Mouse (Mus musculus) forebrain, embryonic 11.5 days (tissue): ENCODE data around the gene B3gnt8. TPM values are rescaled to one million over a fixed set of nuclear protein-coding genes. Genes with fewer than 3 reads are reported as not detected.
"Not testable (repeated sequence)": the region's sequence is repeated elsewhere in the genome, so short reads cannot be mapped to it uniquely, and the experiment has no call there.

Experiments
- ATAC-seq: fragments of 200-750 bp; cut with Nextera tagmentation; replicated peaks from 2 replicates; pipeline ENCODE4 v1.8.0; 2017; ENCODE audit warnings: moderate TSS enrichment; ENCODE audit not compliant: low FRiP score
- DNase-seq: peaks from one replicate; pipeline ENCODE4 v3.0.0-alpha.2; 2017; ENCODE audit warnings: low spot score
- H3K27ac ChIP-seq: fragments of 300-500 bp; sonication (generic); 2 replicates; pipeline ENCODE4 v1.5.1; 2014; ENCODE audit warnings: low read depth, low read length
- H3K27me3 ChIP-seq: fragments of 300-500 bp; sonication (generic); 2 replicates; pipeline ENCODE4 v1.6.1; 2014; ENCODE audit warnings: mild to moderate bottlenecking, low read length, mixed read lengths; ENCODE audit not compliant: control insufficient read depth, insufficient read depth
- H3K36me3 ChIP-seq: fragments of 300-500 bp; sonication (generic); 2 replicates; pipeline ENCODE4 v1.6.1; 2014; ENCODE audit warnings: mild to moderate bottlenecking, low read length, moderate library complexity, mixed read lengths; ENCODE audit not compliant: control insufficient read depth, insufficient read depth
- H3K4me1 ChIP-seq: fragments of 300-500 bp; sonication (generic); replicated peaks from 2 replicates; pipeline ENCODE4 v1.6.1; 2014; ENCODE audit warnings: low read length, mixed read lengths; ENCODE audit not compliant: control insufficient read depth, insufficient read depth
- H3K4me2 ChIP-seq: fragments of 300-500 bp; sonication (generic); 2 replicates; pipeline ENCODE4 v1.6.1; 2014; ENCODE audit warnings: low read depth, mild to moderate bottlenecking, low read length, moderate library complexity, mixed read lengths; ENCODE audit not compliant: severe bottlenecking
- H3K4me3 ChIP-seq: fragments of 300-500 bp; sonication (generic); 2 replicates; pipeline ENCODE4 v1.5.1; 2014; ENCODE audit warnings: low read depth, low read length
- H3K9ac ChIP-seq: fragments of 300-500 bp; sonication (generic); 2 replicates; pipeline ENCODE4 v1.6.1; 2014; ENCODE audit warnings: low read length
- H3K9me3 ChIP-seq: fragments of 300-500 bp; sonication (generic); 2 replicates; pipeline ENCODE4 v1.6.1; 2016; ENCODE audit warnings: low read length, mixed read lengths; ENCODE audit not compliant: control insufficient read depth
- WGBS: fragments of 180-500 bp; shearing (Covaris S2); extraction: QIAGEN DNeasy Blood & Tissue Kit; methylation state at CpG from one replicate; pipeline ENCODE4 v1.1.7; 2014; 5-methylcytosine and 5-hydroxymethylcytosine counted together
- polyA plus RNA-seq: library from polyadenylated mRNA; unstranded; fragments of >200 nt; fragmentation: Nextera tagmentation; extraction: Ambion mirVana; gene quantifications from 2 replicates; pipeline ENCODE4 v1.2.1, GENCODE M21; 2014

Gene B3gnt8
- polyA plus RNA-seq, result 0.29 and 0.99 TPM in 2 replicates

- ATAC-seq (no peak), DNase-seq (no peak)
- Histone ChIP-seq H3K4me3 (peak within 1 kb of the TSS; percentile 24), H3K9ac (peak within 1 kb of the TSS; percentile 30), H3K27ac (no peak within 1 kb of the TSS), H3K4me2 (peak within 1 kb of the TSS; percentile 57), H3K36me3 (no peaks in the 10 kb centered on the region), H3K9me3 (no peaks in the 10 kb centered on the region), H3K27me3 (0 out of 2 replicates have a peak, but pooled peaks cover 3% of the 10 kb centered on the region), H3K4me1 (peaks cover 7% of the 10 kb centered on the region; the same call in 1 of the 2 replicates)
- WGBS, result 24% methylated on average over 24 of the region's 29 CpGs
These were observed at the start of gene B3gnt8 for GRCm38 (mm10) chr7:25626509-25627430. Gene B3gnt8 (plus strand): TSS chr7:25626654.

- H3K9me3 ChIP-seq, H3K4me1 ChIP-seq, H3K4me2 ChIP-seq, ATAC-seq, H3K27me3 ChIP-seq, DNase-seq, H3K27ac ChIP-seq, H3K9ac ChIP-seq, H3K36me3 ChIP-seq, H3K4me3 ChIP-seq: not testable (repeated sequence)
- WGBS, result 78% methylated on average over 13 of the region's 14 CpGs
These were observed 49.5 kb upstream of the B3gnt8 start for GRCm38 (mm10) chr7:25576793-25577437.

GRCm38 (mm10) chr7:25579441-25579840 is 47.0 kb upstream of the B3gnt8 start:
- no peak overlapping the region for H3K9ac ChIP-seq
- H3K4me3 ChIP-seq, result no peak overlapping the region
- H3K9me3 ChIP-seq, result no peaks in the 10 kb centered on the region; the same call in 1 of the 2 replicates
- H3K4me2 ChIP-seq, result no peak overlapping the region
- DNase-seq, result no peak
- WGBS, result 87% methylated on average over 10 of the region's 10 CpGs
- no peak for ATAC-seq
- no peaks in the 10 kb centered on the region for H3K4me1 ChIP-seq
- H3K36me3 ChIP-seq, result no peaks in the 10 kb centered on the region
- H3K27me3 ChIP-seq, result no peaks in the 10 kb centered on the region
- no peak overlapping the region for H3K27ac ChIP-seq

DNA sequence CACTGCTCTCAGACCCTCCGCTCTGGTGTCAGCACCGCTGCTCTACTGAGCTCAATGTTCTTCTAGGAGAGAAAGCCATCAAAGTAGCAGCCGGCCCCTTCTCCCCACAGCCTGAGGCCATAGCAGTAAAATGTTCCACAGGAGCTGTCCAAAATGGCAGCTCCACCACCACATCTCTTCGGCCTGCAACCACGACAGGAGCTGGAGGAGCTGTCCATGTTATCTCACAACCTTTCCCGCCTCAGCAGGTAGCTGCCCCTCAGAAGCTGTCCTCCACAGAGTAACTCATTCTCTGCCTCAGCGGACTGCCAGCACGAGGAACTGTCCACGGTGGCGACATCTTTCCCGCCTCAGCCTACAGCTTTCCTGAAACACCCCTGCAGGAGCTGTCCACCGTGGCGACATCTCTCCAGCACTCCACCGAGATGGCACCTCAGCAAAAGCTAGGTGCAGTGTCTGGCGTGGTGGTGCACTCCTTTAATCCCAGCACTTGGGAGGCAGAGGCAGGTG is 44.1 kb upstream of the B3gnt8 start:
- Histone ChIP-seq H3K36me3 (no peaks in the 10 kb centered on the region), H3K9ac (no peak overlapping the region), H3K27ac (no peak overlapping the region), H3K4me3 (no peak overlapping the region), H3K9me3 (no peaks in the 10 kb centered on the region; the same call in 1 of the 2 replicates), H3K27me3 (no peaks in the 10 kb centered on the region), H3K4me1 (no peaks in the 10 kb centered on the region), H3K4me2 (no peak overlapping the region)
- 89% methylated on average over 15 of the region's 15 CpGs for WGBS
- ATAC-seq, result no peak
- DNase-seq, result no peak

DNA sequence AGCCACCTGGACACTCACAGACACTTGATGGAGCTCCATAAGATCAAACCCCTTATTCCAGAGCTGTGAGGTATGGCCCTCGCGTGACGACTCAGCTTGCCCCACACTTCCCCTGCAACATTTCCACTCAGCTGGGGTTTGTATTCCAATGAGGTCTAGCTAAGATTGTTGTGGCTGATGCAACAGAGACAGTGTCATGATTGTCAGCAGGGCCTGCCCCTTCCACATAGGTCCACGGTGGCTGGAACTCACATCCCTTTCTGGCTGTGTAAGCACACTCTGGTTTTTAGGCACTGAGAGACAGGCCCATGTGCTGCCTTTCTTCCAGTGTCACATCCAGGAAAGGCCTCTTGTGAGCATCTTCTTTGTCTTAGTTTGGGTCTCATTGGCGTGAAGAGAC is 41.8 kb upstream of the B3gnt8 start:
- Histone ChIP-seq H3K9ac (no peak overlapping the region), H3K27ac (no peak overlapping the region), H3K4me1 (no peaks in the 10 kb centered on the region), H3K36me3 (no peaks in the 10 kb centered on the region), H3K27me3 (no peaks in the 10 kb centered on the region), H3K4me2 (no peak overlapping the region), H3K9me3 (no peaks in the 10 kb centered on the region; the same call in 1 of the 2 replicates), H3K4me3 (no peak overlapping the region)
- ATAC-seq, result no peak
- DNase-seq, result no peak
- 90% methylated on average over 5 of the region's 5 CpGs for WGBS

- Histone ChIP-seq H3K9me3 (no peaks in the 10 kb centered on the region; the same call in 1 of the 2 replicates), H3K4me1 (no peaks in the 10 kb centered on the region), H3K27me3 (no peaks in the 10 kb centered on the region), H3K27ac (no peak overlapping the region), H3K4me3 (no peak overlapping the region), H3K4me2 (no peak overlapping the region), H3K36me3 (no peaks in the 10 kb centered on the region), H3K9ac (no peak overlapping the region)
- DNase-seq (no peak), ATAC-seq (no peak)
- WGBS, result 77% methylated on average over 9 of the region's 9 CpGs
These were observed 40.9 kb upstream of the B3gnt8 start for GRCm38 (mm10) chr7:25585351-25586204.

DNA sequence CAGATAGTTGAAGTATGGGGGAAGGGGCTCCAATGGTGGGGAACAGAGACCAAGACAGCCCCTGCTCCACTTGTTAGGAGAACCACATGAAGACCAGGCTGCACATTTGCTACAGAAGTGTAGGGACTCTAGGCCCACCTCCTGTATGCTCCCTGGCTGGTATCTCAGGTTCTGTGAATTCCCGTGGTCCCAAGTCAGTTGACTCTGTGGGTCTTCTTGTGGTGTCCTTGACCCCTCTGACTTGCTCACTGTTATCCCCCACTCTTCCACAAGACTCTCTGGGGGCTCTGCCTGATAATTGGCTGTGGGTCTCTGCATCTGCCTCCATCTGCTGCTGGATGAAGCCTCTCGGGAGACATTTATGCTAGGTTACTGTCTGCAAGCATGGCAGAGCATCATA is 35.2 kb upstream of the B3gnt8 start:
- Histone ChIP-seq H3K4me2 (no peak overlapping the region), H3K27ac (no peak overlapping the region), H3K9ac (no peak overlapping the region), H3K27me3 (no peaks in the 10 kb centered on the region), H3K4me1 (no peaks in the 10 kb centered on the region), H3K4me3 (no peak overlapping the region), H3K9me3 (no peaks in the 10 kb centered on the region), H3K36me3 (no peaks in the 10 kb centered on the region)
- no peak for DNase-seq
- ATAC-seq, result no peak
- 83% methylated on average over 2 of the region's 2 CpGs for WGBS

DNA sequence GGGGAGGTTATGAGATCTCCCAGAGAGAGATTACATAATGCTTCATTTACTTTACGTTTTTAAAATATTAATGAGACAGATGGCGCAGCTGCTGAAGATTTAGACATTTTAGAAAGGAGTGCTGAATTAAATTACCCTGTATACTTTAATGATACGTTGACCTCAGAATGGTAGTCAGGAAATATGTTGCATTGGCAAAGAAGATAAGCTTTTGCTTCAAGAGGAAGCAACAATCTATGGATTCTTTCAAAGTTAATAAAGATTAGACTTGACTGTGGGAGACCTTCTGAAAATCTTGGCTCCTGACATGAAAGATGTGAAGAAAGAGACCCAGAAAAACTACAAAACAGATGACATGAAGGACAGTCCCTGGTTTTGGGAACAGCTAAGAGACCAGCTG is 32.6 kb upstream of the B3gnt8 start:
- Histone ChIP-seq H3K4me1 (no peaks in the 10 kb centered on the region), H3K9ac (no peak overlapping the region), H3K36me3 (no peaks in the 10 kb centered on the region), H3K27me3 (no peaks in the 10 kb centered on the region), H3K4me2 (no peak overlapping the region), H3K4me3 (no peak overlapping the region), H3K27ac (no peak overlapping the region), H3K9me3 (no peaks in the 10 kb centered on the region)
- no peak for DNase-seq
- ATAC-seq, result no peak
- WGBS, result 84% methylated on average over 3 of the region's 3 CpGs
